Mouse (Mus musculus) forebrain, embryonic 10.5 days (tissue): ENCODE measurements around the gene BC067074. TPM values are rescaled to one million over a fixed set of nuclear protein-coding genes. Genes with fewer than 3 reads are reported as not detected.
"Not testable (repeated sequence)": the region's sequence is repeated elsewhere in the genome, so short reads cannot be mapped to it uniquely, and the experiment has no call there.

ENCODE experiments used
- DNase-seq: peaks from one replicate; pipeline ENCODE4 v3.0.0-alpha.2; 2017; ENCODE audit warnings: low spot score; ENCODE audit errors: extremely low spot score
- H3K27ac ChIP-seq: fragments of 300-500 bp; sonication (generic); 2 replicates; pipeline ENCODE4 v1.5.1; 2016; ENCODE audit warnings: mild to moderate bottlenecking
- H3K27me3 ChIP-seq: fragments of 300-500 bp; sonication (generic); 2 replicates; pipeline ENCODE4 v1.6.1; 2016; ENCODE audit warnings: mild to moderate bottlenecking; ENCODE audit not compliant: poor library complexity, severe bottlenecking
- H3K36me3 ChIP-seq: fragments of 300-500 bp; sonication (generic); replicated peaks from 2 replicates; pipeline ENCODE4 v1.6.1; 2016; ENCODE audit warnings: mild to moderate bottlenecking, moderate library complexity
- H3K4me1 ChIP-seq: fragments of 300-500 bp; sonication (generic); 2 replicates; pipeline ENCODE4 v1.6.1; 2016
- H3K4me3 ChIP-seq: fragments of 300-500 bp; sonication (generic); 2 replicates; pipeline ENCODE4 v1.5.1; 2016; ENCODE audit warnings: mild to moderate bottlenecking, moderate library complexity
- H3K9me3 ChIP-seq: fragments of 300-500 bp; sonication (generic); 2 replicates; pipeline ENCODE4 v1.6.1; 2016; ENCODE audit warnings: mild to moderate bottlenecking, moderate library complexity
- WGBS: fragments of 180-500 bp; shearing (Covaris S2); methylation state at CpG from one replicate; pipeline ENCODE4 v1.1.7; 2016; 5-methylcytosine and 5-hydroxymethylcytosine counted together
- polyA plus RNA-seq: library from polyadenylated mRNA; unstranded; fragments of >200 nt; fragmentation: Nextera tagmentation; extraction: Ambion mirVana; gene quantifications from 2 replicates; pipeline ENCODE4 v1.2.1, GENCODE M21; 2016

Gene BC067074
- polyA plus RNA-seq, 1 experiment from 2014 or later: 2.3 TPM

- no peak for DNase-seq
Measured at GRCm38 (mm10) chr13:113359676-113360075, 66.7 kb downstream of the BC067074 start.

GRCm38 (mm10) chr13:113365976-113366375 lies 73.0 kb downstream of the BC067074 start:
- Histone ChIP-seq H3K9me3 (no peaks in the 10 kb centered on the region), H3K27ac (no peak overlapping the region), H3K4me3 (no peak overlapping the region), H3K36me3 (no peaks in the 10 kb centered on the region), H3K4me1 (peaks cover 3% of the 10 kb centered on the region), H3K27me3 (no peaks in the 10 kb centered on the region)
- 91% methylated on average over 10 of the region's 10 CpGs for WGBS
- DNase-seq: no peak

More at GRCm38 (mm10) chr13:113359676-113360075, 66.7 kb downstream of the BC067074 start:
- Histone ChIP-seq H3K9me3 (no peaks in the 10 kb centered on the region), H3K36me3 (no peaks in the 10 kb centered on the region), H3K27me3 (peaks cover 13% of the 10 kb centered on the region), H3K4me1 (peaks cover 22% of the 10 kb centered on the region), H3K27ac (no peak overlapping the region), H3K4me3 (no peak overlapping the region)
- WGBS: 90% methylated on average over 1 of the region's 1 CpGs

GRCm38 (mm10) chr13:113368931-113369579 lies 76.1 kb downstream of the BC067074 start:
- no peaks in the 10 kb centered on the region for H3K36me3 ChIP-seq
- DNase-seq: no peak
- H3K27me3 ChIP-seq: no peaks in the 10 kb centered on the region
- 80% methylated on average over 13 of the region's 13 CpGs for WGBS
- no peak overlapping the region for H3K4me3 ChIP-seq
- no peaks in the 10 kb centered on the region for H3K9me3 ChIP-seq
- H3K4me1 ChIP-seq: peaks cover 3% of the 10 kb centered on the region
- H3K27ac ChIP-seq: no peak overlapping the region

- WGBS: 96% methylated on average over 10 of the region's 10 CpGs
Measured at GRCm38 (mm10) chr13:113369622-113370021, 76.7 kb downstream of the BC067074 start.

GRCm38 (mm10) chr13:113373291-113374083 lies 80.5 kb downstream of the BC067074 start:
- Histone ChIP-seq H3K4me3 (no peak overlapping the region), H3K27ac (no peak overlapping the region), H3K9me3 (no peaks in the 10 kb centered on the region), H3K4me1 (peaks cover 3% of the 10 kb centered on the region), H3K36me3 (no peaks in the 10 kb centered on the region), H3K27me3 (no peaks in the 10 kb centered on the region)
- 91% methylated on average over 12 of the region's 12 CpGs for WGBS
- no peak for DNase-seq

More at GRCm38 (mm10) chr13:113369622-113370021, 76.7 kb downstream of the BC067074 start:
- Histone ChIP-seq H3K4me3 (no peak overlapping the region), H3K27ac (no peak overlapping the region), H3K27me3 (no peaks in the 10 kb centered on the region), H3K4me1 (peaks cover 3% of the 10 kb centered on the region), H3K36me3 (no peaks in the 10 kb centered on the region), H3K9me3 (no peaks in the 10 kb centered on the region)
- no peak for DNase-seq

GRCm38 (mm10) chr13:113374084-113374405 lies 81.1 kb downstream of the BC067074 start:
- H3K36me3 ChIP-seq: no peaks in the 10 kb centered on the region
- no peak overlapping the region for H3K27ac ChIP-seq
- H3K4me3 ChIP-seq: no peak overlapping the region
- peaks cover 3% of the 10 kb centered on the region for H3K4me1 ChIP-seq
- DNase-seq: no peak
- no peaks in the 10 kb centered on the region for H3K9me3 ChIP-seq
- H3K27me3 ChIP-seq: no peaks in the 10 kb centered on the region
- WGBS: 78% methylated on average over 2 of the region's 2 CpGs

- no peaks in the 10 kb centered on the region for H3K9me3 ChIP-seq
- H3K27me3 ChIP-seq: no peaks in the 10 kb centered on the region
- no peak overlapping the region for H3K27ac ChIP-seq
- DNase-seq: no peak
- no peaks in the 10 kb centered on the region for H3K36me3 ChIP-seq
- 89% methylated on average over 7 of the region's 7 CpGs for WGBS
- peaks cover 8% of the 10 kb centered on the region for H3K4me1 ChIP-seq
- no peak overlapping the region for H3K4me3 ChIP-seq
Measured at GRCm38 (mm10) chr13:113377631-113378030, 84.7 kb downstream of the BC067074 start.

- DNase-seq: no peak
- H3K4me1 ChIP-seq: peaks cover 8% of the 10 kb centered on the region
- no peak overlapping the region for H3K4me3 ChIP-seq
- H3K9me3 ChIP-seq: no peaks in the 10 kb centered on the region
- no peaks in the 10 kb centered on the region for H3K27me3 ChIP-seq
- H3K36me3 ChIP-seq: no peaks in the 10 kb centered on the region
- WGBS: 87% methylated on average over 8 of the region's 8 CpGs
- H3K27ac ChIP-seq: 0 out of 2 replicates have a peak overlapping the region, but pooled peaks have one; percentile 5
Measured at GRCm38 (mm10) chr13:113378980-113379410, 86.0 kb downstream of the BC067074 start.

- Histone ChIP-seq H3K27me3 (no peaks in the 10 kb centered on the region), H3K9me3 (no peaks in the 10 kb centered on the region), H3K4me1 (peaks cover 8% of the 10 kb centered on the region), H3K36me3 (no peaks in the 10 kb centered on the region), H3K27ac (no peak overlapping the region), H3K4me3 (no peak overlapping the region)
- DNase-seq: no peak
- 51% methylated on average over 6 of the region's 6 CpGs for WGBS
Measured at GRCm38 (mm10) chr13:113379766-113380309, 86.9 kb downstream of the BC067074 start.

- no peak for DNase-seq
- Histone ChIP-seq H3K27ac (no peak overlapping the region), H3K27me3 (no peaks in the 10 kb centered on the region), H3K4me3 (no peak overlapping the region), H3K9me3 (no peaks in the 10 kb centered on the region), H3K4me1 (peaks cover 8% of the 10 kb centered on the region), H3K36me3 (no peaks in the 10 kb centered on the region)
- WGBS: 96% methylated on average over 1 of the region's 1 CpGs
Measured at GRCm38 (mm10) chr13:113381710-113382109, 88.8 kb downstream of the BC067074 start.

- no peak for DNase-seq
- H3K4me3 ChIP-seq: no peak overlapping the region
- H3K36me3 ChIP-seq: no peaks in the 10 kb centered on the region
- H3K27ac ChIP-seq: no peak overlapping the region
- peaks cover 8% of the 10 kb centered on the region for H3K4me1 ChIP-seq
- no peaks in the 10 kb centered on the region for H3K9me3 ChIP-seq
- no peaks in the 10 kb centered on the region for H3K27me3 ChIP-seq
- WGBS: 90% methylated on average over 2 of the region's 2 CpGs
Measured at GRCm38 (mm10) chr13:113382201-113382600, 89.2 kb downstream of the BC067074 start.

GRCm38 (mm10) chr13:113382770-113383169 lies 89.8 kb downstream of the BC067074 start:
- H3K4me3 ChIP-seq, DNase-seq, H3K27ac ChIP-seq, H3K27me3 ChIP-seq, H3K4me1 ChIP-seq, H3K9me3 ChIP-seq, H3K36me3 ChIP-seq: not testable (repeated sequence)

GRCm38 (mm10) chr13:113393386-113393785 lies 100.4 kb downstream of the BC067074 start:
- H3K36me3 ChIP-seq: no peaks in the 10 kb centered on the region
- DNase-seq: no peak
- no peak overlapping the region for H3K4me3 ChIP-seq
- no peaks in the 10 kb centered on the region for H3K9me3 ChIP-seq
- no peaks in the 10 kb centered on the region for H3K4me1 ChIP-seq
- no peak overlapping the region for H3K27ac ChIP-seq
- WGBS: 98% methylated on average over 6 of the region's 6 CpGs
- no peaks in the 10 kb centered on the region for H3K27me3 ChIP-seq
